Mouse (Mus musculus) embryonic fibroblast, embryonic 13.5 days (primary cell): ENCODE data around the gene Psg28.
"Not testable (repeated sequence)": the region's sequence is repeated elsewhere in the genome, so short reads cannot be mapped to it uniquely, and the experiment has no call there.

Experiments used
- CTCF ChIP-seq: IDR thresholded peaks from 2 replicates; pipeline ENCODE4 v1.5.1; 2011; ENCODE audit warnings: mild to moderate bottlenecking, control low read depth, low read length, moderate library complexity, borderline replicate concordance; ENCODE audit not compliant: insufficient read depth
- POLR2A ChIP-seq: IDR thresholded peaks from 2 replicates; pipeline ENCODE4 v1.6.1; 2011; ENCODE audit warnings: low read depth, mild to moderate bottlenecking, control low read depth, low read length, moderate library complexity

- not testable (repeated sequence) for TF ChIP-seq CTCF, POLR2A
These were observed at the start of gene Psg28 for GRCm38 (mm10) chr7:18431941-18432340.
